Mouse (Mus musculus): ENCODE data around the gene Itprip. TPM values are rescaled to one million over a fixed set of nuclear protein-coding genes. Genes with fewer than 3 reads are reported as not detected.

Itprip gene
- polyA plus RNA-seq, 1 experiment from 2014 or later: 5.1 TPM

DNA sequence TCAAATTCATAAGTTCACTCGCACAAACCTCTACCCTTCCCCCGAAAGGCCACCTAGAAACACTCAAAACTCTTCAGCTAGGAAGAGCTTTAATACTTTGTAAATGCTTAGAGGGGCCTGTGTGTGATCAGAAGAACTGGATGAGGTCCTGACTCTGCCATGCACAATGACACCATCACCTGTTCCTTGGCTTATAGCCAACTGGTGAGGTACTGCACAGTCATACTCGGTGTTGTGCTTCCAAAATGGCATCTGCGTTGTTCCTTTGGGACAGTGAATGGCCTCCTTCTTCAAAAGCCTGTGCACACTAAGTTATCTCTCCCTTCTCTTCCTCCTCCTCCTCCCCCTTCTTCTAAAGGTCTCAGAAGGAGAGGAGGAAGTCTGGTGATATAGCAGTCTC is 8.3 kb downstream of the Itprip start:
- H3K4me1 ChIP-seq: peaks cover 24% of the 10 kb centered on the region
- H3K27me3 ChIP-seq (replicated peaks): no peaks in the 10 kb centered on the region
- WGBS: 87% methylated on average over 4 of the region's 4 CpGs
- no peaks in the 10 kb centered on the region for H3K9me3 ChIP-seq
- no peak overlapping the region for H3K4me2 ChIP-seq
- H3K4me3 ChIP-seq: no peak overlapping the region
- no peaks in the 10 kb centered on the region for H3K36me3 ChIP-seq (replicated peaks)
- ATAC-seq (replicated peaks): no peak
- peak overlapping the region; percentile 93 for H3K27ac ChIP-seq
- H3K9ac ChIP-seq: no peak overlapping the region

DNA sequence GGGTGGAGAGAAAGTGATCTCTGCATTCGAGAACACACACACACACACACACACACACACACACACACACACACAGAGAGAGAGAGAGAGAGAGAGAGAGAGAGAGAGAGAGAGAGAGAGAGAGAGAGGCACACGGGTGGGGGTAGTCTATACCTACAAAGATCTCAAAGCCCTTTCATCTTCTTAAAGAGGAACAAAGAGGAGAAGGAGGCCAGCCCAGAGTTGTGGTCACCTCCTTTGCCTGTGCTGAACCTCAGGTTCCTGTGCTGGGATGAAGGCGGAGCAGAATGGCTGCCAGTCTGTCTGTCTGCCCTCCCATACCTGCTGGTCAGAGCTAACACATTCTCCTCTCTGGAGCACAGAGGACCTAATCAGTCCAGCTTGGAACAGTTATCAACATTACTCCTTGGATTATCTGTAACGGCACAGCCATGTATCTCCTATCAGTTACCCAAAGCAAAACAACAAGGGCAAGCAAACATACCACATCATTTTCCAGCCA is 8.9 kb downstream of the Itprip start:
- H3K4me3 ChIP-seq: peak overlapping the region; percentile 30; the same call in 1 of the 2 replicates
- no peaks in the 10 kb centered on the region for H3K9me3 ChIP-seq
- H3K4me2 ChIP-seq: peak overlapping the region; percentile 54
- H3K36me3 ChIP-seq (replicated peaks): no peaks in the 10 kb centered on the region
- peak overlapping the region; percentile 47; the same call in 1 of the 2 replicates for H3K9ac ChIP-seq
- H3K27me3 ChIP-seq (replicated peaks): no peaks in the 10 kb centered on the region
- H3K27ac ChIP-seq: peak overlapping the region; percentile 93
- H3K4me1 ChIP-seq: peaks cover 24% of the 10 kb centered on the region
- ATAC-seq (replicated peaks): 0 out of 2 replicates have a peak, but pooled peaks have one; percentile 13
- 26% methylated on average over 4 of the region's 4 CpGs for WGBS

DNA sequence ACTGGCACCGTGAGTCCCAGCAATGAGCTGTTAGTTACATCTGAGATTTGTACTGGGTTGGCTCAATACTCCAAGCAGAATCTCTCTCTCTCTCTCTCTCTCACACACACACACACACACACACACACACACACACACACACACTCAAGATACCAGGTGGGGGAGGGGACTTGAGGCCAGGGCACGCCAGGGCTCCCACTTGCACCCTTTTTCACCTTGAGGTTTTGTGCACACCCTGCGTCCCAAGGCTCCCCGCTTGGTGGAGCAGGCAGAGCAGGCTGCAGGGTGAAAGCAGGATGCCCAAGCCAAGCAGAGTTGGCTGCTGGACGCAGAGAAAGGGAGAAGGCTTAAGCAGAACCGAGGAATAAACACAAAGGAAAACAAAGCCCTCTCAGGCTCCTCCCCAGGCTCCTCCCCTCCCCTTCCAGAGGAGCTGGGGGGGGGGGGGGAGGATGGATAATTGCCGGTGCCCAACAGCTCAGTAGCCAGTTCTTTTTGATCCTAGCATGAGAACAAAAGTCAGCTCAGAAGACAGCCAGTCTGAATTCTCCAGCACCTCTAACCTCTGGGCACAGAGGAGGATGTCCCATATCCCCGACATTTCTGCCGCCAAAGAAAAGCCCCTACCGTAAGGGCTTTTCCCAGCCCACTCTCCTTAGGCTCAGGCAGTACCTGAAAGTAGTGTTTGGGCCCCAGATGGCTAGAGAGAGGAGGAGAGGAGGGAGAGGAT is 9.5 kb downstream of the Itprip start:
- Histone ChIP-seq H3K4me2 (peak overlapping the region; percentile 54), H3K27me3 (replicated peaks) (no peaks in the 10 kb centered on the region), H3K4me1 (peaks cover 24% of the 10 kb centered on the region), H3K27ac (peak overlapping the region; percentile 93), H3K9me3 (no peaks in the 10 kb centered on the region), H3K4me3 (peak overlapping the region; percentile 30), H3K36me3 (replicated peaks) (no peaks in the 10 kb centered on the region), H3K9ac (peak overlapping the region; percentile 47)
- peak; percentile 83 for ATAC-seq (replicated peaks)
- 3% methylated on average over 10 of the region's 10 CpGs for WGBS

DNA sequence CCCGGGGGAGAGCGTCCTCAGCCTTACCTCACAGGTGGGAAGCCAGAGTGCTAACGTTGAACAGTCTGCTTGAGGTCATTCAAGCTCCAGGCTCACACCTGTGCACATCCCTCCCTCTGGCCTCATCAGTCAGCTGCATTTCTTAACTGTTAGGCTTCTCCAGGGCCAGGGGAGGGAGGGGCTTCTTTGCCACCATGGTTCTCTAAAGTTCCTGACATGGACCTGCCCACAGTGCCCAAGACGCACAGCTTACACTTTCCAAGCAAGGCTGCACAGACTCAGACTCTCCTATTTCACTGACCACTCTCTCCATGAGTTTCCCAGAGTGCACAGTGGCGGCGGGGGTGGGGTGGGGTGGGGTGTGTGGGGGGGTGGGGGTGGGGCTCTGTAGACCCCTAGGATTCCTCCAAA is 10.1 kb downstream of the Itprip start:
- H3K9me3 ChIP-seq: no peaks in the 10 kb centered on the region
- H3K4me3 ChIP-seq: no peak overlapping the region
- H3K4me1 ChIP-seq: peaks cover 24% of the 10 kb centered on the region
- ATAC-seq (replicated peaks): peak; percentile 45
- H3K4me2 ChIP-seq: peak overlapping the region; percentile 54
- 25% methylated on average over 6 of the region's 6 CpGs for WGBS
- H3K36me3 ChIP-seq (replicated peaks): no peaks in the 10 kb centered on the region
- peak overlapping the region; percentile 93 for H3K27ac ChIP-seq
- peak overlapping the region; percentile 14; the same call in 1 of the 2 replicates for H3K9ac ChIP-seq
- no peaks in the 10 kb centered on the region for H3K27me3 ChIP-seq (replicated peaks)

DNA sequence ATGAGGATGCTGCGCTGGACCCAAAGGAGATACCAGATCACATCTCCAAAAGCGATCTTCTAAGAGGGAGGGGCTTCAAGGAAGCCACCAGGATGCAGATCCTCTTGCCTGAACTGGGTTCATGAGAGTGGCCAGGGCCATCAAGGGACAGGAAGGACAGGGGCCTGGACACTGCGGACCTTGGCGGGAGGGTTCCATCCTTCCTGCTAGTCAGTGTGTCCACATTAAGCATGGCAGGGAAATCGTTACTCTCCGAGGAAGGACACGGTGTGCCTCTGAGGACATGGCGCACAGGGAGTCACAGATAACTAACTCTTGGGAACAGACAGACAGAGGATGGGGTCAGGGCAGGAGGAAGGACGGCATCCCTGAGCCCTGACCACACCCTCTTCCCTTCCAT is 11.5 kb downstream of the Itprip start:
- H3K27me3 ChIP-seq (replicated peaks): no peaks in the 10 kb centered on the region
- no peak for ATAC-seq (replicated peaks)
- no peak overlapping the region for H3K9ac ChIP-seq
- 90% methylated on average over 9 of the region's 9 CpGs for WGBS
- H3K27ac ChIP-seq: no peak overlapping the region
- H3K36me3 ChIP-seq (replicated peaks): no peaks in the 10 kb centered on the region
- no peak overlapping the region for H3K4me3 ChIP-seq
- H3K4me2 ChIP-seq: no peak overlapping the region
- peaks cover 24% of the 10 kb centered on the region for H3K4me1 ChIP-seq
- H3K9me3 ChIP-seq: no peaks in the 10 kb centered on the region

DNA sequence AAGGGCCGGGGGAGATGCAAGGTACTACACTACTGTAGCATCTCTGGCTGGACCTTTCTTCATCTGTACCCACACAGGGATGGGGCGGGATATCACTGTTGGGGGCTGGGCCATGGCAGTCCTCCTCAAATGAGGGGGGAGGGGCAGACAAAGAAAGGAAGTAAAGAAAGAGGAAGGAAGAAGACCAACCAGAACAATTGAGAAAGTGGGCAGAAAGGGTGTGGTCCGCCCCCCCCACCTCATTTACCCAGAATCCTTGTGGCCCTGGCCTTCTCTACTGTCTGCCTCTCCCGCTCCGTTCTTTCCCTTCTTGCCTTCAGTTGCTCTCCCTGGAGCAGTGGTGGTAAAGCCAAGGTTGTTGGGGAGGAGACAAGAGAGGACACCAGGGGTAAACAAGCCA is 13.5 kb downstream of the Itprip start:
- no peak overlapping the region for H3K4me2 ChIP-seq
- no peaks in the 10 kb centered on the region for H3K27me3 ChIP-seq (replicated peaks)
- ATAC-seq (replicated peaks): no peak
- H3K27ac ChIP-seq: no peak overlapping the region
- no peak overlapping the region for H3K9ac ChIP-seq
- H3K4me1 ChIP-seq: peaks cover 22% of the 10 kb centered on the region
- no peaks in the 10 kb centered on the region for H3K36me3 ChIP-seq (replicated peaks)
- 90% methylated on average over 5 of the region's 5 CpGs for WGBS
- H3K9me3 ChIP-seq: no peaks in the 10 kb centered on the region
- no peak overlapping the region for H3K4me3 ChIP-seq

DNA sequence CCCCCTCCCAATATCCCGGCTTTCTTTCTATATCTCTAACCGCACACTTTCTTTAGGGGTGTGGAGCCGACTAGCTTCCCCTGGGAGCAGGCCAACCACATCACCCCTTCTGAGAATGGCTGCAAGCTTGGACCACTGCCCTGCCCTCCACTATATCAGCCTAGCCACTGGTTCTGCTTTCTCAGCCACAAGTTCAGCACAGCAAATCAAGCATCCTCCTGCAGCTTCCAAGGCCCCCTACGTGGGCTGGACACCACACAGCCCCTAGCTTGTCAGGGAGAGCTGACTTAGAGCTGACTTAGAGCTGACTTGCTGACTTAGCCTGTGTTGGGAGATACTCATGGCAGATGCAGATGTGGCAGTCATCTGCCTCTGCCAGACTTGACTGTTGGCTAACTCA is 14.0 kb downstream of the Itprip start:
- 78% methylated on average over 4 of the region's 4 CpGs for WGBS
- ATAC-seq (replicated peaks): no peak
- peaks cover 16% of the 10 kb centered on the region for H3K4me1 ChIP-seq
- no peaks in the 10 kb centered on the region for H3K9me3 ChIP-seq
- no peaks in the 10 kb centered on the region for H3K36me3 ChIP-seq (replicated peaks)
- no peak overlapping the region for H3K4me2 ChIP-seq
- H3K9ac ChIP-seq: no peak overlapping the region
- H3K27ac ChIP-seq: no peak overlapping the region
- no peaks in the 10 kb centered on the region for H3K27me3 ChIP-seq (replicated peaks)
- H3K4me3 ChIP-seq: no peak overlapping the region

DNA sequence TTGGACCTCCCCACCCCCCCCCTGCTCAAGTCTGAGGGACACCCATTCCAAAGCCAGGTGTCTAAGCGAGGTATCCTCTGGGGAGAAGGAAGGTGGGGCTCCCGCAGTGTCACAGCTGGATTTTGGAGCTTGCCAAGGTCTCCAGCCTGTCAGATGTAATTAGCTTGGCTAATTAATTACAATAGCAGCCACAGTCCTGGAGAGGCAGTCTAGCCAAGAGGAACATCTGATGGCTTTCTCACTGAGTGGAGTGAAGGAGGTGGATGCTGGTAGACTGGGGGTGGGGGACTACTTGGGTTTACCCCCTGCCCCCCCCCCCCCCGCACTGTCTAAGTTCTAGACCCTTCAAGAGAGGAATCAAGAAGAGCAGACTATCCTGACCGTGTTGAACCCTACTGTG is 15.4 kb downstream of the Itprip start:
- no peak for ATAC-seq (replicated peaks)

DNA sequence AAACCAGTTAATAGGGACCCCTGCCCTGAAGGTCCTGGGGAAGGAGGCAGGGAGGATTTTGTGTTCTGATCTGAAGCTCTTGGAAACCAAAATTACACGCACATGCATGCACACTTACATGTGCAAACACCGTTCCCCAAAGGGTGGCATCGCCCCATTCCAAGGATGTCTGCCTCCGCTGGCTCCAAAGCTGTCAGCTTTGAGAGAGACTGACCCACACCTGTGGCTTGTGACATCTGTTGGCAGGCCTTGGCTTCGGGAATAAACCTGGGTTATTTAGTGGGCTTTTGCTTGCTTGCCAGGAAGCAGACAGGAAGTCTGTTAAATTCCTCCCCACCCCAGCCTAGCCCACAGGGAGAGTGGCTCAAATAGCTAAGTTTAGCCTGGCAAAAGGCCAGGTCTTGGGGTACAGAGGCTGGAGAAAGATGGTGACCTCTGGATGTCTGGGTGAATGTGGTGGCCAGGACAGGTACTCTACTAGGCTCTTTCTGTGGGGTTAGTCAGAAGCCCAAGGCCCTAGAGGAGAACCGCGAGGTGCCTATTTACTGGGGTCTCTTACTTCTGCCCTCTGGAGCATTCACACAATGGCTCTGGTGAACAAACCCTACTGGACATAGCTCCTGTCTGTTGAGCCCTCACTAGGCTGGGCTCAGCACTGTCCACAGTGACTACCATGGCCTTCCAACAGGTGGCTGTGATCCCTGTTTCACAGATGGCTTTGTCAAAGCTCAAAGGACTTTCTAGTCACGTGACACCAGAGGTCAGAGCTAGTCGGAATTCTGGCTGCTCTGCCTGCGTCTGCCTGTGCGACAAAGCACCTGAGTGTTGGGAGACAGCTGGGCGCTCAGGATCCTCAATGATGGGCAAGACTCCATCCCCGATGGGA is 16.5 kb downstream of the Itprip start:
- WGBS: 73% methylated on average over 13 of the region's 13 CpGs
- Histone ChIP-seq H3K9me3 (no peaks in the 10 kb centered on the region), H3K4me2 (no peak overlapping the region), H3K9ac (no peak overlapping the region), H3K27ac (no peak overlapping the region), H3K4me3 (no peak overlapping the region), H3K4me1 (no peaks in the 10 kb centered on the region; the same call in 1 of the 2 replicates), H3K36me3 (replicated peaks) (no peaks in the 10 kb centered on the region), H3K27me3 (replicated peaks) (no peaks in the 10 kb centered on the region)
- ATAC-seq (replicated peaks): no peak; the same call in 1 of the 2 replicates

More for the DNA sequence above, 15.4 kb downstream of the Itprip start:
- 65% methylated on average over 4 of the region's 4 CpGs for whole genome bisulfite sequencing
- peaks cover 3% of the 10 kb centered on the region for H3K4me1 ChIP-seq
- H3K4me2 ChIP-seq: no peak overlapping the region
- no peaks in the 10 kb centered on the region for H3K9me3 ChIP-seq
- no peak overlapping the region for H3K27ac ChIP-seq
- no peak overlapping the region for H3K9ac ChIP-seq
- no peak overlapping the region for H3K4me3 ChIP-seq
- H3K36me3 ChIP-seq (replicated peaks): no peaks in the 10 kb centered on the region
- H3K27me3 ChIP-seq (replicated peaks): no peaks in the 10 kb centered on the region

DNA sequence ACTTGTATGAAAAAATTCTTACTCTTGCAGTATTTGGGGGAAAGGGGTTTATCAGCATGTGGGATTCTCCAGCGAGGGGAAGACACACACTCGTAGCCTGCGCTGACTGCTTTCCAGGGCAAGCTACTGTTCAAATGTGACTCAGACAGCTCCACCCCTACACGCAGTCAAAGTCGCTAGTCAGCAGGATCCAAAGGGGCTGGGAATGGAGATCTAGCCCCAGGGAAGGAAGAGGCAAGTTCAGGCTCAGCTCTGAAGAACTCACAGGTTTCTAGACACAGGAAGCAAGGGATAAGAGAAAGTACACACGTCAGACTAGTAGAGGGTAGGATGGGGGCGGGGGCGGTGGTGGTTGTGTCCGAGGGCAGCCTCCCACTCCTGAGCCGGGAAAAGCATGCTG is 18.5 kb downstream of the Itprip start:
- Histone ChIP-seq H3K36me3 (replicated peaks) (peaks cover 5% of the 10 kb centered on the region; the same call in 1 of the 2 replicates), H3K27ac (no peak overlapping the region), H3K4me2 (no peak overlapping the region), H3K9me3 (no peaks in the 10 kb centered on the region), H3K27me3 (replicated peaks) (no peaks in the 10 kb centered on the region), H3K9ac (no peak overlapping the region), H3K4me3 (no peak overlapping the region), H3K4me1 (no peaks in the 10 kb centered on the region; the same call in 1 of the 2 replicates)
- WGBS: 85% methylated on average over 10 of the region's 10 CpGs
- no peak for ATAC-seq (replicated peaks)

DNA sequence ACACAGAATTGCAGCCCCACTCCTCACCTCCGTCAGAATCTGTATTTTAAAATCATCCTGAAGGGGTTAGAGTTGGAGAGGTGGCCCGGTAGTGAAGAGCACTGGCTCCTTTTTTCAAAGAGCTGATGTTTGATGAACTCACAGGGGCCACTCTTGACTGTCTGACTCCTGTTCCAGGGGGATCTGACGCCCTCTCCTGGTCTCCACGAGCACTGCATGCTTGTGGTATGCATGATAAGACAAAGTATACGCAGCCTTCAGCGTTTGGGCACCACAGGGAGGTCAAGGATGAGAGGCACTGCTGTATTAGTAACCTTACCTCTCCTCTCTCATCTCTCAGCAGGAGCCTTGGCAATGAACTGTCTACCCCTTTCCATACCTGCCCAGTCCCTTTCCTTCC is 19.1 kb downstream of the Itprip start:
- Histone ChIP-seq H3K4me2 (no peak overlapping the region), H3K4me3 (no peak overlapping the region), H3K27ac (no peak overlapping the region), H3K9me3 (no peaks in the 10 kb centered on the region), H3K36me3 (replicated peaks) (peaks cover 5% of the 10 kb centered on the region; the same call in 1 of the 2 replicates), H3K9ac (no peak overlapping the region), H3K4me1 (no peaks in the 10 kb centered on the region; the same call in 1 of the 2 replicates), H3K27me3 (replicated peaks) (no peaks in the 10 kb centered on the region)
- no peak for ATAC-seq (replicated peaks)
- 67% methylated on average over 6 of the region's 6 CpGs for WGBS

DNA sequence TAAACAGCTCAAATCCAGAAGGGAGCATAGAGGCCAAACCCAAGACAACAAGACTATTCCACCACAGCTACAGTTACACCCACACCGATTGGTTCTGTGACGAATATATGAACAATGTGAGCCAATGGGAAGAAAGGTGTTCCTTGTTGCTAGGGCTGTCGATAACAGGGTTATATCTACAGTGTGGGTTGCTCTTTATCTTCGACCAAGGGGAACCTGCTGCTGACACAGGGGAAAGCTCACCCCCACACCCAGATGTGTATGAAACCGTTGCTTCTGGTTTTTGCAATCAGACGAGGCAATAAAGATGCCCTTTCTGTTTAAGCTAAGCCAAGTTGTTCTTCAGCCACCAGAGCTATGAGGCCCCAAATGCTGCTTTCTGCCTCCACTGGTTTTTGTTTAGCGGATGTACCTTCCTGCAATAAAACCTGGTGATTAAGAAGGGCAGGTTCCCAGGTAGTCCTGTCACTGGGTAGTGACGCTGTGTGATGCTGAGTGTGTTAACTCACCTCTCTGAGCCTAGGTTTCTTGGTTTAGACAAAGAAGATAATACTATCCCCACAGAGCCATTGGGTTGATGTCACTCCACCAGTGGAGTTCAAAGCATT is 20.5 kb downstream of the Itprip start:
- no peak for ATAC-seq (replicated peaks)
- WGBS: 92% methylated on average over 8 of the region's 8 CpGs

More for the DNA sequence above, 20.5 kb downstream of the Itprip start:
- Histone ChIP-seq H3K36me3 (replicated peaks) (peaks cover 5% of the 10 kb centered on the region; the same call in 1 of the 2 replicates), H3K9ac (no peak overlapping the region), H3K27ac (no peak overlapping the region), H3K4me3 (no peak overlapping the region), H3K27me3 (replicated peaks) (no peaks in the 10 kb centered on the region), H3K4me2 (no peak overlapping the region), H3K4me1 (no peaks in the 10 kb centered on the region; the same call in 1 of the 2 replicates), H3K9me3 (no peaks in the 10 kb centered on the region)
